Mouse (Mus musculus): ENCODE data around the gene Vgf. TPM values are rescaled to one million over a fixed set of nuclear protein-coding genes. Genes with fewer than 3 reads are reported as not detected.
A peak's percentile ranks its signal among the peaks of the same experiment; 100 is the strongest.

Gene Vgf
- polyA plus RNA-seq, 2 experiments = 0.04 TPM; not detected in 1

DNA sequence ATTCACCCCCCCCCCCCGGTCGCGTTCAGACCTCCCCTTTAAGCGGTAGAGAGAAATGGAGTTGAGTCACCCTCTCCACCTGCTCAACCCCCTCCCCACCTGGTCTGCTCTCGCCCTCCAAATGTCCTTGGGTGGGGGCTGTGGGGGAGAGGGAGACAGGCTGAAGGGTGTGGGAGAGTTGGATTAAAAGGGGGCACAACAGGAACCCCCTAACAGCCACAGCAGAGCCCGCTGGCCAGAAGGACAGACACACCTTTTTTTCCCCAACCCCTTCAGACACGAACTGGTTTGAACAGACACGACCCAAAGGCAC lies 3.0 kb downstream of the Vgf start:
- no peaks in the 10 kb centered on the region for H3K9me3 ChIP-seq (ENCODE audit: control insufficient read depth, low read length)
- H3K36me3 ChIP-seq (replicated peaks; ENCODE audit: control insufficient read depth, insufficient read depth, low read depth) = no peaks in the 10 kb centered on the region
- peaks cover 7 to 12% of the 10 kb centered on the region in 2 experiments for H3K4me1 ChIP-seq (replicated peaks; ENCODE audit: control insufficient read depth in 2 of 2, insufficient read depth in 2 of 2, low read length in 1 of 2)
- ATAC-seq (ENCODE audit: insufficient read depth) = no peak
- 3% methylated on average over 8 of the region's 8 CpGs for WGBS (ENCODE audit: insufficient replicate concordance)
- H3K4me3 ChIP-seq (ENCODE audit: insufficient read depth in 1 of 2, low read depth in 2 of 2, low read length in 2 of 2) = no peak overlapping the region
- peak overlapping the region; percentile 66; the same call in 1 of the 2 replicates for H3K4me2 ChIP-seq (ENCODE audit: low read depth)
- peaks cover 83% of the 10 kb centered on the region for H3K27me3 ChIP-seq (ENCODE audit: control insufficient read depth, insufficient read depth, low read length)
- H3K9ac ChIP-seq (replicated peaks) = no peak overlapping the region
- H3K27ac ChIP-seq = no peak overlapping the region
- no peak for DNase-seq (ENCODE audit: low read depth in 3 of 3, low spot score in 3 of 3)
- no peak for TF ChIP-seq CTCF (IDR thresholded peaks at IDR 0.05; ENCODE audit: low read depth)
- no peak for TF ChIP-seq EP300 (IDR thresholded peaks at IDR 0.05; ENCODE audit: low read depth)

DNA sequence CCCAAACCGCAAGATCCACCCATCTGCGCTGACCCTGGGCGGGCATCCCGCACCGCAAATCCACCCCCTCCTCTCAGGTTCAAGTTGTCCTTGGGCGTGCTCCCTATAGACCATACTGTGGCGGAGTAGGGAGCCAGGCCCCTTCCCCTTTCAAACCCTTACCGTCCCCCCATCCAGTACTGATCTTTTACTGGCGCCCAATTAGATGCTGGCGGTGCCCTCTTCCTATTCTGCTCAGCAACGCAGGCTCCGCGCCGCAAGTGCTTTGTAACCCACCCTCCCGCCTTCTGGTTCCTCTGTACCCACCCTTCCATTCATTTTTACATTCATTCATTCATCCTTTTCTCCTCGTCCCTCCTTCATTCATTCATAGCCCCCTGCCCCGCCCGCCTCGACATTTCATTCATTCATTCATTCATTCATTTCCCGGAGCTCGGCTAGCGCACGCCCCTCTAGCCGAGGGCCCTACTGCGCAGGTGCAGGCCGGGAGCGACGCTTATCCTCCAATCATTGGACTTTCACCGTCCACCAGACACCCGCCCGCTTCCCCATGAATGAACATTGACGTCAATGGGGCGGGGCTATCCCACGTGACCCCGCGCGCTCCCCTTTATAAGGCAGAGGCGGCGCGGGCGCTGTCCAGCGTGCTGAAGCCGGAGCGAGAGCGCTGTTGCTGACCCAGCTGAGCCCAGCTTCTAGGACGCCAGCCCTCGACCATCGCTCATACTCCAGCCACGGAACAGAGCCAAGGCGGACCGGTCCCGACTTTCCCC lies 3.6 kb downstream of the Vgf start:
- TF ChIP-seq EP300 (IDR thresholded peaks at IDR 0.05; ENCODE audit: low read depth) = no peak
- H3K4me2 ChIP-seq (ENCODE audit: low read depth) = peak overlapping the region; percentile 66
- under 1% methylated on average over 52 of the region's 52 CpGs for WGBS (ENCODE audit: insufficient replicate concordance)
- peaks cover 77% of the 10 kb centered on the region for H3K27me3 ChIP-seq (ENCODE audit: control insufficient read depth, insufficient read depth, low read length)
- no peak overlapping the region for H3K27ac ChIP-seq
- no peaks in the 10 kb centered on the region for H3K9me3 ChIP-seq (ENCODE audit: control insufficient read depth, low read length)
- no peak overlapping the region for H3K9ac ChIP-seq (replicated peaks)
- peak overlapping the region in 1 of 2 experiments; percentile 36; a peak in 2 of 4 replicates for H3K4me3 ChIP-seq (ENCODE audit: insufficient read depth in 1 of 2, low read depth in 2 of 2, low read length in 2 of 2)
- ATAC-seq (ENCODE audit: insufficient read depth) (peak; percentile 53), DNase-seq (ENCODE audit: low read depth in 3 of 3, low spot score in 3 of 3) (peak; percentile 85 to 86 (median 86))
- H3K36me3 ChIP-seq (replicated peaks; ENCODE audit: control insufficient read depth, insufficient read depth, low read depth) = no peaks in the 10 kb centered on the region
- H3K4me1 ChIP-seq (replicated peaks; ENCODE audit: control insufficient read depth in 2 of 2, insufficient read depth in 2 of 2, low read length in 1 of 2) = peaks cover 7 to 12% of the 10 kb centered on the region in 2 experiments

DNA sequence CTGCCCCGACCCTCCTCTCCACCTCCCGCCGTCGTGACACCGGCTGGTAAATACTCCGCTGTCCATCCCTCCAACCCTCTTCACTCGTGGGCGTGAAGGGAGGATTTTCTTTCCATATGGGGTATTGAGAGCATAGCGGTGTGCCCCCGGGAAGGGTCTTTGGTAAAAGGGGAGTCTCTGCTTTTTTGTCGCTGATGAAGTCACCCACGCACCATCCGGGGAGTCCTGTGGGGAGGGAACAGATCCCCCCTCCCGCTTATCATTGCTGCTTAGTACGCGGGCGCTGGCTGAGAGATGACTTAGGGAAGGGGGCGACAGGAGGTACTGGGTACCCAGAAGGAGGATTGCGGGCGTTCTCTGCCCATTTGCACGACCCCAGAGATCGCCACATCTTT lies 4.2 kb downstream of the Vgf start:
- WGBS (ENCODE audit: insufficient replicate concordance) = 14% methylated on average over 22 of the region's 22 CpGs

DNA sequence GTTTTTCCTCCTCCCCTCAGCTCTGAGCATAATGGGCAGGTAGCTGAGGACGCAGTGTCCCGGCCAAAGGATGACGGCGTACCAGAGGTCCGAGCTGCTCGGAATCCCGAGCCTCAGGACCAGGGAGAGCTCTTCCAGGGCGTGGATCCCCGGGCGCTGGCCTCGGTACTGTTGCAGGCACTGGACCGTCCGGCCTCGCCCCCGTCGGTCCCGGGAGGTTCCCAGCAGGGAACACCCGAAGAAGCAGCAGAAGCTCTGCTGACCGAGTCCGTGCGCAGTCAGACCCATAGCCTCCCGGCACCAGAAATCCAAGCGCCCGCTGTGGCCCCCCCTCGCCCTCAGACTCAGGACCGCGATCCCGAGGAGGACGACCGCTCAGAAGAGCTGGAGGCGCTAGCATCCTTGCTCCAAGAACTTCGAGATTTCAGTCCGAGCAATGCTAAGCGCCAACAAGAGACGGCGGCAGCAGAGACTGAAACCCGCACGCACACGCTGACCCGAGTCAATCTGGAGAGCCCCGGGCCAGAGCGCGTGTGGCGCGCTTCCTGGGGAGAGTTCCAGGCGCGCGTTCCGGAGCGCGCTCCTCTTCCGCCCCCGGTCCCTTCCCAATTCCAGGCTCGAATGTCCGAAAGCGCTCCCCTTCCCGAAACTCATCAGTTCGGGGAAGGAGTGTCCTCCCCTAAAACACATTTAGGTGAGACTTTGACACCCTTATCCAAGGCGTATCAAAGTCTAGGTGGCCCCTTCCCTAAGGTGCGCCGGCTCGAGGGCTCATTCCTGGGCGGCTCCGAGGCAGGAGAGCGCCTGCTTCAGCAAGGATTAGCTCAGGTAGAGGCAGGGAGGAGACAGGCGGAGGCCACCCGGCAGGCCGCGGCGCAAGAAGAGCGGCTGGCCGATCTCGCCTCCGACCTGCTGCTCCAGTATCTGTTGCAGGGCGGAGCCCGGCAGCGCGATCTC lies 5.2 kb downstream of the Vgf start:
- Histone ChIP-seq H3K4me3 (ENCODE audit: insufficient read depth in 1 of 2, low read depth in 2 of 2, low read length in 2 of 2) (peak overlapping the region in 1 of 2 experiments; percentile 53; a peak in 2 of 4 replicates), H3K27ac (no peak overlapping the region), H3K4me2 (ENCODE audit: low read depth) (peak overlapping the region; percentile 84), H3K27me3 (ENCODE audit: control insufficient read depth, insufficient read depth, low read length) (peaks cover 62% of the 10 kb centered on the region), H3K4me1 (replicated peaks; ENCODE audit: control insufficient read depth in 2 of 2, insufficient read depth in 2 of 2, low read length in 1 of 2) (peaks cover 7 to 12% of the 10 kb centered on the region in 2 experiments), H3K9me3 (ENCODE audit: control insufficient read depth, low read length) (no peaks in the 10 kb centered on the region), H3K36me3 (replicated peaks; ENCODE audit: control insufficient read depth, insufficient read depth, low read depth) (no peaks in the 10 kb centered on the region), H3K9ac (replicated peaks) (no peak overlapping the region)
- 2% methylated on average over 78 of the region's 78 CpGs for WGBS (ENCODE audit: insufficient replicate concordance)
- no peak for DNase-seq (ENCODE audit: low read depth in 3 of 3, low spot score in 3 of 3)
- TF ChIP-seq EP300 (IDR thresholded peaks at IDR 0.05; ENCODE audit: low read depth) (no peak), CTCF (IDR thresholded peaks at IDR 0.05; ENCODE audit: low read depth) (no peak)
- no peak for ATAC-seq (ENCODE audit: insufficient read depth)

More for the DNA sequence above, 4.2 kb downstream of the Vgf start:
- no peak overlapping the region for H3K9ac ChIP-seq (replicated peaks)
- H3K27me3 ChIP-seq (ENCODE audit: control insufficient read depth, insufficient read depth, low read length) = peaks cover 71% of the 10 kb centered on the region
- H3K9me3 ChIP-seq (ENCODE audit: control insufficient read depth, low read length) = no peaks in the 10 kb centered on the region
- no peak for TF ChIP-seq EP300 (IDR thresholded peaks at IDR 0.05; ENCODE audit: low read depth)
- TF ChIP-seq CTCF (IDR thresholded peaks at IDR 0.05; ENCODE audit: low read depth) = no peak
- H3K4me3 ChIP-seq (ENCODE audit: insufficient read depth in 1 of 2, low read depth in 2 of 2, low read length in 2 of 2) = no peak overlapping the region
- DNase-seq (ENCODE audit: low read depth in 3 of 3, low spot score in 3 of 3) (no peak), ATAC-seq (ENCODE audit: insufficient read depth) (no peak)
- peak overlapping the region; percentile 66; the same call in 1 of the 2 replicates for H3K4me2 ChIP-seq (ENCODE audit: low read depth)
- H3K4me1 ChIP-seq (replicated peaks; ENCODE audit: control insufficient read depth in 2 of 2, insufficient read depth in 2 of 2, low read length in 1 of 2) = peaks cover 7 to 12% of the 10 kb centered on the region in 2 experiments
- H3K27ac ChIP-seq = no peak overlapping the region
- H3K36me3 ChIP-seq (replicated peaks; ENCODE audit: control insufficient read depth, insufficient read depth, low read depth) = no peaks in the 10 kb centered on the region

DNA sequence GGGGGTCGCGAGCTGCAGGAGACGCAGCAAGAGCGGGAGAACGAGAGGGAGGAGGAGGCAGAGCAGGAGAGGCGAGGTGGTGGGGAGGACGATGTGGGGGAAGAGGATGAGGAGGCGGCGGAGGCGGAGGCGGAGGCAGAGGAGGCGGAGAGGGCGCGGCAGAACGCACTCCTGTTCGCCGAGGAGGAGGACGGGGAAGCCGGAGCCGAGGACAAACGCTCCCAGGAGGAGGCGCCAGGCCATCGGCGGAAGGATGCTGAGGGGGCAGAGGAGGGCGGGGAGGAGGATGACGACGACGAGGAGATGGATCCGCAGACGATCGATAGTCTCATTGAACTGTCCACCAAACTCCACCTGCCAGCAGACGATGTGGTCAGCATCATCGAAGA lies 5.8 kb downstream of the Vgf start:
- no peak for DNase-seq (ENCODE audit: low read depth in 3 of 3, low spot score in 3 of 3)
- peaks cover 7 to 12% of the 10 kb centered on the region in 2 experiments for H3K4me1 ChIP-seq (replicated peaks; ENCODE audit: control insufficient read depth in 2 of 2, insufficient read depth in 2 of 2, low read length in 1 of 2)
- no peak for ATAC-seq (ENCODE audit: insufficient read depth)
- H3K27ac ChIP-seq = no peak overlapping the region
- H3K4me3 ChIP-seq (ENCODE audit: insufficient read depth in 1 of 2, low read depth in 2 of 2, low read length in 2 of 2) = peak overlapping the region in 1 of 2 experiments; percentile 53; a peak in 2 of 4 replicates
- TF ChIP-seq CTCF (IDR thresholded peaks at IDR 0.05; ENCODE audit: low read depth) (peak; percentile 46), EP300 (IDR thresholded peaks at IDR 0.05; ENCODE audit: low read depth) (no peak)
- peak overlapping the region; percentile 84 for H3K4me2 ChIP-seq (ENCODE audit: low read depth)
- H3K27me3 ChIP-seq (ENCODE audit: control insufficient read depth, insufficient read depth, low read length) = peaks cover 55% of the 10 kb centered on the region
- WGBS (ENCODE audit: insufficient replicate concordance) = 0% methylated on average over 30 of the region's 33 CpGs
- no peaks in the 10 kb centered on the region for H3K36me3 ChIP-seq (replicated peaks; ENCODE audit: control insufficient read depth, insufficient read depth, low read depth)
- H3K9ac ChIP-seq (replicated peaks) = no peak overlapping the region
- no peaks in the 10 kb centered on the region for H3K9me3 ChIP-seq (ENCODE audit: control insufficient read depth, low read length)
